Mouse (Mus musculus): ENCODE results near the gene Fgd6. TPM values are rescaled to one million over a fixed set of nuclear protein-coding genes. Genes with fewer than 3 reads are reported as not detected.
A peak's percentile ranks its signal among the peaks of the same experiment; 100 is the strongest.

Gene Fgd6
- polyA plus RNA-seq (2012; rRNA removed), result 4.8 and 7.2 TPM in 2 replicates

DNA sequence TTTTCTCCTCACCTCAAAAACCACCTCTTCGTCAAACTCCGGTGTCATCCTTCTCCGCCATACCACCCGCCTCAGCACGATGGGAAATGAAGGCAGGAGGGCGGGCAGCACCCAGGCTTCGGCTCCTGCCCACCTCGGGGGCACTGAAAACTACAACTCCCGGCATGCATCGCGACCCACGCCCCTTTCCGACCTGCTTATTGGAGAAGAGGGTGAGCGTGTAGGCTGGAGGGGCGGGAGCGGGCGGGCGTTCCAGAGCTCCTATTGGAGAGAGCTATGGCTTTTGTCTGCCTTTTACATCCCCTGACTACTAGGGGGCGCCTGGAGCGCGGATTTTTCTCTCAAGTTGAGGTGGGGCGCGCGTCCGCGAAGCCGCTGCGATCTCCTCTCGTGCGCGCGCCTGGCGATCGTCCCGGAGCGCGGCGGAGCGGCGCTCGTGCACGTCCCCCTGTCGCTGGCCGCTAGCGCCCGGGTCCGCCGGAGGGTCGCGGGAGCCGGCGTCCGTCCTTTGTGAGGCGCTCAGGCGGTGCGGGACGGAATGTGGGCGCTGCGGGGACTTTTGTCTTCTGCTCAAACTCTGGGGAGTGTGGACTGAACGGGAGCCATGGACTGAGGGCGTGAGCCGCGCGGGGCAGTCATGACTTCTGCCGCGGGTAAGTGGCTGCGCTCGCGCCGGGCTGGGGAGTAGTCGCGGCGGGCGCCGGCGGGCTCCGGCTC, at the start of gene Fgd6, which contains the start of gene Vezt:
Gene Fgd6 (plus strand): TSS at position 344 of the 717 bp plus-strand sequence.
Gene Vezt (minus strand): TSS at position 160 of the 717 bp plus-strand sequence.
- under 1% methylated on average over 72 of the region's 77 CpGs for WGBS
- peak within 1 kb of the TSS; percentile 87 for H3K4me3 ChIP-seq (replicated peaks; ENCODE audit: extremely low read depth, low read depth, low read length)
- peak; percentile 100 for DNase-seq
- TF ChIP-seq POLR2A (IDR thresholded peaks at IDR 0.05; ENCODE audit: borderline replicate concordance, extremely low read depth, low read depth, low read length), result peak; percentile 66; the same call in 1 of the 2 replicates
- peak; percentile 51 for TF ChIP-seq CTCF (IDR thresholded peaks at IDR 0.05; ENCODE audit: insufficient read depth, low read length)
- H3K4me1 ChIP-seq (ENCODE audit: control insufficient read depth, insufficient read depth, low read length), result no peaks in the 10 kb centered on the region; the same call in none of the 2 replicates

DNA sequence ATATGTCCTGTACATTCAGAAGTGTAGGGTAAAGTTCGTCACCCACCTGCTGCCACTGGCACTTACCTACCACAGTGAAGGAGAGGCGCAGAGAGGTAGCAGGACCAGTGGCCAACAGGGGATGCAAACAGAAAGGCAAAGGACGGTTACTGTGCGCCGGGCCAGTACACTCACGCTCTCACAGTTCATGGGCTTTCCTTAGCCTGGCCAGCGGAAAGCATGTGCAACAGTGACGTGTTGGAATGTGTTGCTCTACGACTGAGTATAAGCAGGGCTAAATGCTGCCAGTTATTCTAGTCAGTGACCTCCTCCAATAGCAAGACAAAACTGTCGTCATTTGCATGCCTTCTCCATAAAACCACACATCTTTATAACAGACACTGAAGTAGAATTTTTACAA, 41.7 kb upstream of the Fgd6 start:
- WGBS, result 91% methylated on average over 10 of the region's 10 CpGs
- Histone ChIP-seq H3K4me3 (replicated peaks; ENCODE audit: extremely low read depth, low read depth, low read length) (no peak overlapping the region), H3K4me1 (ENCODE audit: control insufficient read depth, insufficient read depth, low read length) (peaks cover under 1% of the 10 kb centered on the region; the same call in 1 of the 2 replicates)
- TF ChIP-seq CTCF (IDR thresholded peaks at IDR 0.05; ENCODE audit: insufficient read depth, low read length) (no peak), POLR2A (IDR thresholded peaks at IDR 0.05; ENCODE audit: borderline replicate concordance, extremely low read depth, low read depth, low read length) (no peak)
- no peak for DNase-seq

DNA sequence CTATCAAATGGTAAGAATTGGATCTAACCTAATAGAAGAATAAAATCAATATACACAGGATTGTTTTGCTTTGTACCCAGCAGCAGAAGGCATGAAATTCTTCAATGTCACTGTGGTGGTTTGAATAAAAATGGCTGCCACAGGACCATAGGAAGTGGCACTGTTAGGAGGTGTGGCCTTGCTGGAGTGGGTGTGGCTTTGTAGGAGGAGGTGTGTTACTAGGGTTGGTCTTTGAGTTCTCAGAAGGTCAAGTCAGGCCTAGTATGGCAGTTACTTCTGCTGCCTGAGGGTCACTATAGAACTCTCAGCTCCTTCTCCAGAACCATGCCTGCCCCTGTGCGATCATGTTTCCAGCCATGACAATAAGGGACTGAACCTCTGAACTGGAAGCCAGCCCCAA, 40.7 kb upstream of the Fgd6 start:
- 97% methylated on average over 1 of the region's 1 CpGs for WGBS
- no peak for TF ChIP-seq CTCF (IDR thresholded peaks at IDR 0.05; ENCODE audit: insufficient read depth, low read length)
- TF ChIP-seq POLR2A (IDR thresholded peaks at IDR 0.05; ENCODE audit: borderline replicate concordance, extremely low read depth, low read depth, low read length), result no peak
- Histone ChIP-seq H3K4me3 (replicated peaks; ENCODE audit: extremely low read depth, low read depth, low read length) (no peak overlapping the region), H3K4me1 (ENCODE audit: control insufficient read depth, insufficient read depth, low read length) (peaks cover 7% of the 10 kb centered on the region; the same call in 1 of the 2 replicates)
- DNase-seq, result no peak

DNA sequence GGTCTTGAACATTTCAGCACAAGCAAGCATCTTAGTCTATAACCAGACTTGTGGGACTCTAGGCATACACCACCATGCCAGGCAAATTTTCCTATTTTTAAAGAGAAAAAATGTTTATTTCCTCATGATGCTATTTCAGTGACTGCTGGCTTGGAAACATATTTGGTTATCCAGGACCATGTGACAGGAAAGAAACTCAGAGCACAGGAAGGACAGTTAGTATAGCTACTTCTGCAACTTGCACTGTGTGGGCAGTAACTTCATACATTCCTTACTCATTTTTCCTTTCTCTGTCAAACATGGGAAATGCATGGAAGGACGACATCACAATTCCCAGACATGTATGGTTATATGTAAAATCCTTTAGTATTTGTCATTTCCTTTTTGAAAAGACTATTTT, 36.4 kb upstream of the Fgd6 start:
- no peak for DNase-seq
- Histone ChIP-seq H3K4me3 (replicated peaks; ENCODE audit: extremely low read depth, low read depth, low read length) (no peak overlapping the region), H3K4me1 (ENCODE audit: control insufficient read depth, insufficient read depth, low read length) (peaks cover 7% of the 10 kb centered on the region; the same call in 1 of the 2 replicates)
- 51% methylated on average over 1 of the region's 1 CpGs for WGBS
- TF ChIP-seq CTCF (IDR thresholded peaks at IDR 0.05; ENCODE audit: insufficient read depth, low read length), result no peak

DNA sequence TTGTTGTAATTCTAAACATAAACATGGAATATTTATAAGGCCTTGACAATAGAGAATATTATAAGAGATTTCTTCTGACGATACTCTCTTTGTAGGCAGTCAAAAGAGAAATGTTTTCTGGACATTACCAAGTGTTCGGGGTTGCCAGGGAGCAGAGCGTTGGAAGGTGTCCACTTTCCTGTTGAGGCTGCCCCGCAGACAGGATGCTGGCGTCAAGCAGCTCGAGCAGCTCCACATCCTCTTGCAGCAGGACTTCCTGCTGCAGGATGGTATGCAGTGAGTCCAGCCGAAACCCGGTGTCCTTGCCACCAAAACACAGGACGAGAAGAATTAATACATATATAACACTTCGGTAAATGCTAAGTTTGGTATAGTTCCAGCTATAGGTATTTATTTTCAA, 35.6 kb upstream of the Fgd6 start:
- WGBS, result 54% methylated on average over 10 of the region's 10 CpGs
- no peak for DNase-seq
- H3K4me1 ChIP-seq (ENCODE audit: control insufficient read depth, insufficient read depth, low read length), result peaks cover 7% of the 10 kb centered on the region; the same call in 1 of the 2 replicates
- TF ChIP-seq CTCF (IDR thresholded peaks at IDR 0.05; ENCODE audit: insufficient read depth, low read length) (no peak), POLR2A (IDR thresholded peaks at IDR 0.05; ENCODE audit: borderline replicate concordance, extremely low read depth, low read depth, low read length) (no peak)
- no peak overlapping the region for H3K4me3 ChIP-seq (replicated peaks; ENCODE audit: extremely low read depth, low read depth, low read length)

DNA sequence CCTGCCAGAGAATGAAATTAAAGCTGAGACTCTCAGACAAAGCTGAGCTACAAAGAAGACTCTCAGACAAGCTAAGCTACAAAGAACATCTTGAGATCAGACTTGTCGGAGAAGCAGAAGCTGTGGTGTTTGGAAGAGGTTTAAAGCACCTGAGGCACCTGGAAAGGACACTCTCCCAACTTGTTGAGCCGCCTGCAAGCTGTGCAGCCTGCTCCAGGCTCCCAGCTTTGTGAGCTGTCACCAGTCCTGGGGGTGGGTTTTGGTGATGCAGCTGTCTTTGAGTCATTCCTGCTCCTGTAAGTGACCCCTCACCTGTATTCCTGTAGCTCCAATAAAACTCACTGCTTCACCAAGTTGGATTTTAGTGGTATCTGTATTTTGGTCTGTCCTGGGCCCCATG, 27.4 kb upstream of the Fgd6 start:
- no peak for DNase-seq

DNA sequence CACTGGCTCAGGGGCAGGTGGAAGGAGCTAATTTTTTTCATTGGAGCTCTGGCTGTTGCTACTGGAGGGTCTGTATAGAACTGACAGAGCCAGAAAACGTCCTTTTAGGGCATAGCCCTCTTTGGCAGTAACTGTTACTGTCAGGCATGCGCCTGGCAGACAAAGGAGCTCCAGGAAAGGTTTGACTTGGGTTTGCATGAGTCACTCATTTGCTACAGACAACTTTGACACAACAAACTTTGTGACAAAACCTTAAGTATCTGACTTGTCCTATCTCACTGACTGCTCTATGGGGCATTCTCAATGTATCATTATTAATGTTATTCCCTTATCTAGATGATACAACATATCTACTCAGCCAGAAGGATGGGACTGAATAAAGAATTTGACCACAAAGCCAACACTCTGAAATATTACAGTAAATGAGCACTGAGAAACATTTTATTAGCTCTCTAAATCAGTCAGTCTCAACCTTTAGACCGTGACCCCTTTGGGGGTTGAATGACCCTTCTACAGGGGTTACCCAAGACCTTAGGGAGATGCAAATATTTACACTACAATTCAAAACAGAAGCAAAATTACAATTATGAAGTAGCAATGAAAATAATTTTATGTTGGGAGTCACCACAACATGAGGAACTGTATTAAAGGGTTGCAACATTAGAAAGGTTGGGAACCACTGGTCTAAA, 25.7 kb upstream of the Fgd6 start:
- 69% methylated on average over 3 of the region's 3 CpGs for WGBS
- no peak for DNase-seq
- Histone ChIP-seq H3K4me3 (replicated peaks; ENCODE audit: extremely low read depth, low read depth, low read length) (no peak overlapping the region), H3K4me1 (ENCODE audit: control insufficient read depth, insufficient read depth, low read length) (peaks cover 3% of the 10 kb centered on the region)
- TF ChIP-seq CTCF (IDR thresholded peaks at IDR 0.05; ENCODE audit: insufficient read depth, low read length) (no peak), POLR2A (IDR thresholded peaks at IDR 0.05; ENCODE audit: borderline replicate concordance, extremely low read depth, low read depth, low read length) (no peak)

More for the DNA sequence above, 27.4 kb upstream of the Fgd6 start:
- peaks cover 3% of the 10 kb centered on the region for H3K4me1 ChIP-seq (ENCODE audit: control insufficient read depth, insufficient read depth, low read length)
- H3K4me3 ChIP-seq (replicated peaks; ENCODE audit: extremely low read depth, low read depth, low read length), result no peak overlapping the region
- WGBS, result 81% methylated on average over 2 of the region's 2 CpGs
- TF ChIP-seq CTCF (IDR thresholded peaks at IDR 0.05; ENCODE audit: insufficient read depth, low read length) (no peak), POLR2A (IDR thresholded peaks at IDR 0.05; ENCODE audit: borderline replicate concordance, extremely low read depth, low read depth, low read length) (no peak)

DNA sequence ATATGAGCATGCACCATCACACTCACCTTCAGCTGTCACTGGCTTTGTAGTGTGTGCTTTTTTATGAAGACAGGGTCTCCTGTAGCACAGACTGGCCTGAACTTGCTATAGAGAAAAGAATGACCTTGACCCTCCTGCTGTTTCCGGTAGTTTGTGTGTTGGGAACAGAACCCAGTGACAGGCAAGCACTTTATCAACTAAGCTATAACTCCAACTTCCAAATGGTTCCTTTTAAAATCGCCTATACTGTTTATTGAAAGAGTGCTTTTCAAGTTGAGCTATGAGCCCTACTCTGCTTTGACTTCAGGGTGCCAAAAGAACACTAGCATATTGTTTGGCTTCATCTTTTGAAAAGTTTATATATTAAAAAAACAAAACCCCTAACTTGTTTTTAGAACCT, 24.8 kb upstream of the Fgd6 start:
- no peak overlapping the region for H3K4me3 ChIP-seq (replicated peaks; ENCODE audit: extremely low read depth, low read depth, low read length)
- H3K4me1 ChIP-seq (ENCODE audit: control insufficient read depth, insufficient read depth, low read length), result peaks cover 3% of the 10 kb centered on the region
- DNase-seq, result no peak
- 45% methylated on average over 2 of the region's 2 CpGs for WGBS
- no peak for TF ChIP-seq POLR2A (IDR thresholded peaks at IDR 0.05; ENCODE audit: borderline replicate concordance, extremely low read depth, low read depth, low read length)
- no peak for TF ChIP-seq CTCF (IDR thresholded peaks at IDR 0.05; ENCODE audit: insufficient read depth, low read length)

DNA sequence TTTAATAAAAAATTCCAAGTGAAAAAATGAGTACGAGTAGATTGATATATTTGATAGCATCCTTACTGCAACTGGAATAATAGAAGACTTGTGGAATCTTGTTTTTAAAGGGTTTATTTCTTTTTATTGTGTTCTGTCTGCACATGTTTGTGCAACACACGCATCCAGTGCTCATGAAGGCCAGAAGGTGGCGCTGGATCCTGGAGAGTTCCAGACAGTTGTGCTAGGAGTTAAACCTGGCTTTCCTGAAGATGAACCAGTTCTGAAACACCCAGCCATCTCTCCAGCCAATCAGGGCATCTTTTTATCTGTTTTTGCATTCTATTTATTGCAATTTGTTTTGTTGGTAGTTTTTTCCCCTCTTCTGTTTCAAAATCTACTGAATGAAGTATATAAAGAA, 22.6 kb upstream of the Fgd6 start:
- WGBS, result 53% methylated on average over 3 of the region's 3 CpGs
- Histone ChIP-seq H3K4me1 (ENCODE audit: control insufficient read depth, insufficient read depth, low read length) (peaks cover 3% of the 10 kb centered on the region), H3K4me3 (replicated peaks; ENCODE audit: extremely low read depth, low read depth, low read length) (no peak overlapping the region)
- no peak for TF ChIP-seq POLR2A (IDR thresholded peaks at IDR 0.05; ENCODE audit: borderline replicate concordance, extremely low read depth, low read depth, low read length)
- peak; percentile 87 for TF ChIP-seq CTCF (IDR thresholded peaks at IDR 0.05; ENCODE audit: insufficient read depth, low read length)
- peak; percentile 40 for DNase-seq
